Mouse (Mus musculus) C2C12 (cell line): ENCODE measurements at regions not wholly inside any gene's neighbourhood (a gene's known extent, or its start where the extent isn't known, plus 50 kb on each side); places are given as distances from the start of the nearest gene placed in this dataset.
"Not testable (repeated sequence)": the region's sequence is repeated elsewhere in the genome, so short reads cannot be mapped to it uniquely, and the experiment has no call there.

Source experiments
- H3K27me3 ChIP-seq: one replicate; pipeline ENCODE4 v1.6.1; 2011; ENCODE audit not compliant: control insufficient read depth, insufficient read depth, insufficient read length
- H3K36me3 ChIP-seq: one replicate; pipeline ENCODE4 v1.6.1; 2011; ENCODE audit not compliant: control insufficient read depth, insufficient read depth
- H3K4me3 ChIP-seq: one replicate; pipeline ENCODE4 v1.5.1; 2011; ENCODE audit warnings: mild to moderate bottlenecking, control low read depth; ENCODE audit not compliant: poor library complexity, insufficient read depth, severe bottlenecking
- H3K79me2 ChIP-seq: one replicate; pipeline ENCODE4 v1.6.1; 2011; ENCODE audit not compliant: control insufficient read depth, insufficient read depth
- H3K79me3 ChIP-seq: one replicate; pipeline ENCODE4 v1.6.1; 2011; ENCODE audit warnings: low read depth, control low read depth
- H3ac ChIP-seq: one replicate; pipeline ENCODE3; 2011; ENCODE audit warnings: low read depth; ENCODE audit not compliant: control insufficient read depth, insufficient read length
- CEBPB ChIP-seq: IDR thresholded peaks from one replicate; pipeline ENCODE4 v1.6.1; 2011; ENCODE audit warnings: low read depth, mild to moderate bottlenecking, control low read depth, moderate library complexity
- CTCF ChIP-seq: IDR thresholded peaks from one replicate; pipeline ENCODE4 v1.5.1; 2011; ENCODE audit not compliant: control insufficient read depth, insufficient read depth, insufficient read length
- FOSL1 ChIP-seq: IDR thresholded peaks from one replicate; pipeline ENCODE4 v1.8.0; 2011; ENCODE audit warnings: mild to moderate bottlenecking, low read length; ENCODE audit not compliant: poor library complexity, insufficient read depth, severe bottlenecking
- MAX ChIP-seq: IDR thresholded peaks from one replicate; pipeline ENCODE4 v1.6.1; 2011; ENCODE audit warnings: mild to moderate bottlenecking, control low read depth
- MYOD1 ChIP-seq: IDR thresholded peaks from one replicate; pipeline ENCODE4 v1.6.1; 2011; ENCODE audit warnings: low read depth; ENCODE audit not compliant: control insufficient read depth, insufficient read length
- MYOG ChIP-seq: IDR thresholded peaks from one replicate; pipeline ENCODE4 v1.6.1; 2011; ENCODE audit not compliant: control insufficient read depth, insufficient read length; ENCODE audit errors: extremely low read depth
- USF1 ChIP-seq: IDR thresholded peaks from one replicate; pipeline ENCODE4 v1.6.1; 2011; ENCODE audit warnings: low read depth, mild to moderate bottlenecking, control low read depth, moderate library complexity

DNA sequence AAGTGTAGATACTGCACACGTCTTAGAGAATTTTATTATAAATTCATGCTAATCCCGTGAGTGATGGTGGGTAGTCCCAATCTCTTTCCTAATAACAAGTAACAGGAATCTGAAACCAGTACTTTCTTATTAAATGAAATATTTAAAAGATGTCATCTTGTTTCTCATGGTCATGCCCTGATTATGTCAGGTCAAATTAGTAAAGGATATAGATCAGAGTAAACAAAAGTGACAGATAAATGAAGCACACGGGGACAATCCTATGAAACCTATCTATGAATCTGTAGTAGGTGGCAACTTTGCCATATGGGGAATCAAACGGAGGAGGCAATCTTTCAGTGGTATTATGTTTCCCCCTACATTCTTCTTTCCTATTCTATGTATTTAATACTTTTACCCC is 794.0 kb upstream of the Kirrel3 start:
- H3K79me3 ChIP-seq: no peaks in the 10 kb centered on the region
- TF ChIP-seq FOSL1: no peak
- no peaks in the 10 kb centered on the region for H3K36me3 ChIP-seq
- H3K4me3 ChIP-seq: no peak overlapping the region
- no peaks in the 10 kb centered on the region for H3K79me2 ChIP-seq
- no peaks in the 10 kb centered on the region for H3K27me3 ChIP-seq
- H3ac ChIP-seq: no peak overlapping the region

DNA sequence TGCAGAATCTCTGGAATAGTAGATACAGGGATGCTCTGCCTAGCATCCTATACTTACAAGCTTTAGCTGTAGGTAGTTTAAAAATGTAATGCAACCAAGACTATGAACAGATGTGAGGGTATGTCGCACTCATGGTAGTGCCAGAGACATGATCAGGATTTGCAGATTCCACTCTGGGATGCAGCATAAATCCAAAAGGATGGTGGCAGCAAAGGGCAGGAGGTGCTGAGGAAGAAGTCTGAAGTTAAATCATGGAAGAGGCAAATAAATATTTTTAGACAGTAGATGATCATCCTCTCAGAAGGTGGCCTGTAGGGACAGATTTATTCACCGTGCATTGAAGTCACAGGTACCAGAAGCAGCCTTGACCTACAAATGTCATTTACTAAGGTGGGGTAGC is 768.1 kb upstream of the Kirrel3 start:
- H3K36me3 ChIP-seq: no peaks in the 10 kb centered on the region
- no peak overlapping the region for H3ac ChIP-seq
- no peaks in the 10 kb centered on the region for H3K27me3 ChIP-seq
- no peak overlapping the region for H3K4me3 ChIP-seq
- H3K79me2 ChIP-seq: no peaks in the 10 kb centered on the region
- no peak for TF ChIP-seq USF1
- TF ChIP-seq MYOD1: no peak
- no peak for TF ChIP-seq MYOG
- no peak for TF ChIP-seq CEBPB
- H3K79me3 ChIP-seq: no peaks in the 10 kb centered on the region

DNA sequence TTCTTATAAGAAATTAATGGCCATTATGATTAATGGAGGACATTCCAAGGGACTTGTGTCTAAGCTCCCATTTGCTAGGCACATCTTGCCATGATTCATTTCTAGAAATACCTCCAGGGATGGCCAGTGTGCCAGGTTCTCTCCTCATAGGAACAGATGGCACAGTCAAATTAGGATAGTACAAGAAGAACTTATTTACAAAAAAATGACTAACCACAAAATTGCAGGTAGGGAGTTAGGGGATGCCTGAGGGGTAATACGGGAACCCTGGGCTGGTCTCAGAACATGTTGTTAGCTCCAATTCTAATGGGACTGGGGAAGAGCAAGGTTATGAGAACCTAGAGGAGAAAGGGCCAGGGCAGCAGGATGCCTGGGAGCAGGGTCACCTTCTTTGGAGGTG is 760.9 kb upstream of the Kirrel3 start:
- Histone ChIP-seq H3ac (no peak overlapping the region), H3K4me3 (no peak overlapping the region), H3K79me3 (no peaks in the 10 kb centered on the region), H3K27me3 (no peaks in the 10 kb centered on the region), H3K36me3 (no peaks in the 10 kb centered on the region), H3K79me2 (no peaks in the 10 kb centered on the region)
- TF ChIP-seq FOSL1: no peak

DNA sequence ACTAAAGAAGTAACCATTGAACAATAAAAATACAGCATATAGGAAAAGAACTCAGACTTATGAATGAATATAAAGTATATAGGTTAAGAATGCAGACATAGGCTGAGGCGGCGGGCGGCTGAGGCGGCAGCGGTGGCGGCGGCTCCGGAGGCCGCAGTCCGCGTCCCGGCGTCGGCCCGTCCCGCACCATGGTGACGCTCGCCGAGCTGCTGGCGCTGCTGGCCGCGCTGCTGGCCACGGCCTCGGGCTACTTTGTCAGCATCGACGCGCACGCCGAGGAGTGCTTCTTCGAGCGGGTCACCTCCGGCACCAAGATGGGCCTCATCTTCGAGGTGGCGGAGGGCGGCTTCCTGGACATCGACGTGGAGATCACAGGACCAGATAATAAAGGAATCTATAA is 757.6 kb upstream of the Kirrel3 start:
- not testable (repeated sequence) for H3K36me3 ChIP-seq, H3K4me3 ChIP-seq, H3K79me3 ChIP-seq, H3K27me3 ChIP-seq, H3K79me2 ChIP-seq, H3ac ChIP-seq

DNA sequence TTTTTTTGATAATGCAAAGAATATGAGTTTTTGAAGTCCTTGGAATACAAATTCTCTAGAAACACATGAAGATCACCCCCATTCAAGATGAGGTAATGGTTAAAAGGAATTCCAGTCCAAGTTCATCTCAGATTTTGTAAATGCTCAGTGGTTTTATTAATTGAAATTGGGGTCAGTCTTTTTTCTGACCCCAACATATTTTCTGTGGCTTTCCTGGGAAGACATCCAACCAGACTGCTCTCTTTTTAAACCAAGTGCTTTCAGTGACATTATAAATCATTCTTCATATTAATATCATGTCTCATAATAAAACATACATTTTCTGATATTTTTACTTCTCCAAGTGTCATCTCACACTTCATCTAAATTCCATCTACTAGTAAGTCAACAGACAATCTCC is 725.0 kb upstream of the Kirrel3 start:
- TF ChIP-seq MYOG (no peak), FOSL1 (no peak)

DNA sequence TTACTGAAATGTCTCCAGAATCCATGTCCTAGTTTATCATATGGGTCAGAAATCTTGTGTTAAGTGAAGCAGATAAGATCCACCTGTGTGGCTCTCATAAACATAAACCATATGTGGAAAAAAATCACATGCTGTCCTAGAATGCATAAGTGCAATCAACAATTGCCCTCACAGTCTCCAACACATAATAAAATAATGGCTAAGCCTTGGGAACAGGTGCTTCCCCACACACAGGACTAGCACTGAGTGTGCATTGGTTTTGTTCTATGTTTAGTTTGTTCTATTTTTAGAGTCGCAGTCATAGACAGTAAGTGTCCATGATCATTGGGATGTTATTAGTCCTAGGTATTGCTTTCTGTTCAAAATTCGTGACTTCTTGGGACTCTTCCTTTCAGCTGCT is 719.5 kb upstream of the Kirrel3 start:
- no peaks in the 10 kb centered on the region for H3K36me3 ChIP-seq
- no peak overlapping the region for H3ac ChIP-seq
- no peak overlapping the region for H3K4me3 ChIP-seq
- H3K79me3 ChIP-seq: no peaks in the 10 kb centered on the region
- no peaks in the 10 kb centered on the region for H3K79me2 ChIP-seq
- H3K27me3 ChIP-seq: no peaks in the 10 kb centered on the region
- TF ChIP-seq MYOD1 (no peak), USF1 (no peak), CEBPB (no peak), CTCF (no peak), MYOG (no peak), FOSL1 (no peak), MAX (no peak)

More for the DNA sequence above, 725.0 kb upstream of the Kirrel3 start:
- Histone ChIP-seq H3K4me3 (no peak overlapping the region), H3ac (no peak overlapping the region), H3K36me3 (no peaks in the 10 kb centered on the region), H3K79me2 (no peaks in the 10 kb centered on the region), H3K79me3 (no peaks in the 10 kb centered on the region), H3K27me3 (no peaks in the 10 kb centered on the region)

DNA sequence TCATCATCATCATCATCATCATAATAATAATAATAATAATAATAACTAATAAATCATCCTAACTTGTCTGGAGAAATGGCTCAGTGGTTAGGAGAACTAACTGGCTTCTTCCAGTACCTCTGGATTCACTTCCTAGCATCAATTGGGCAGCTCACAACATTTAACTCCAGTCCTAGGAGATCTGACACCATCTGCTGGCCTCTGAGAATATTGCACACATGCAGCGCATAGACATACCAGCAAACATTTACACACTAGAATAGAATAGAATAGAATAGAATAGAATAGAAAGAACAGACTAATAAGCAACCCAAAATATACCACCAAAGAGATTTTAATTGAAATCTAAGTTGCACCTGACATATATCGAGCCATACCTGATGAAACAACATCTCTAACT is 715.9 kb upstream of the Kirrel3 start:
- Histone ChIP-seq H3K36me3 (no peaks in the 10 kb centered on the region), H3K27me3 (no peaks in the 10 kb centered on the region), H3K79me3 (no peaks in the 10 kb centered on the region), H3ac (no peak overlapping the region), H3K4me3 (no peak overlapping the region), H3K79me2 (no peaks in the 10 kb centered on the region)
- TF ChIP-seq MYOD1: no peak
- no peak for TF ChIP-seq CTCF
- no peak for TF ChIP-seq FOSL1
- no peak for TF ChIP-seq USF1
- TF ChIP-seq MYOG: no peak
- no peak for TF ChIP-seq MAX
- TF ChIP-seq CEBPB: no peak
